Mouse (Mus musculus) cortical plate, adult 2 months (tissue): Measurements from ENCODE around the gene Spdye4c. TPM values are rescaled to one million over a fixed set of nuclear protein-coding genes. Genes with fewer than 3 reads are reported as not detected.

Experiments
- H3K27ac ChIP-seq: fragments of 200-500 bp; 2 replicates; pipeline ENCODE4 v1.5.1; 2012; ENCODE audit warnings: low read length, control low read depth, inconsistent platforms; ENCODE audit not compliant: insufficient read depth
- H3K4me1 ChIP-seq: fragments of 200-500 bp; 2 replicates; pipeline ENCODE4 v1.6.1; 2011; ENCODE audit warnings: low read length; ENCODE audit not compliant: control insufficient read depth, insufficient read depth
- H3K4me3 ChIP-seq: fragments of 200-500 bp; 2 replicates; pipeline ENCODE4 v1.5.1; 2011; ENCODE audit warnings: mild to moderate bottlenecking, low read length, control low read depth; ENCODE audit not compliant: insufficient read depth
- CTCF ChIP-seq: fragments of 200-500 bp; IDR thresholded peaks from 2 replicates; pipeline ENCODE4 v1.5.1; 2011; ENCODE audit warnings: mild to moderate bottlenecking, control low read depth, low read length; ENCODE audit not compliant: insufficient read depth; ENCODE audit errors: extremely low read depth
- POLR2A ChIP-seq: fragments of 200-500 bp; IDR thresholded peaks from 2 replicates; pipeline ENCODE4 v1.6.1; 2011; ENCODE audit warnings: mild to moderate bottlenecking, low read length, control low read depth; ENCODE audit not compliant: insufficient read depth; ENCODE audit errors: extremely low read depth
- polyA plus RNA-seq: library from polyadenylated mRNA; depleted of rRNA; stranded (reverse); fragments of >200 nt; gene quantifications from 2 replicates; pipeline ENCODE4 v1.2.3, GENCODE M21; 2012

The Spdye4c gene
- polyA plus RNA-seq, 1 experiment: not detected

DNA sequence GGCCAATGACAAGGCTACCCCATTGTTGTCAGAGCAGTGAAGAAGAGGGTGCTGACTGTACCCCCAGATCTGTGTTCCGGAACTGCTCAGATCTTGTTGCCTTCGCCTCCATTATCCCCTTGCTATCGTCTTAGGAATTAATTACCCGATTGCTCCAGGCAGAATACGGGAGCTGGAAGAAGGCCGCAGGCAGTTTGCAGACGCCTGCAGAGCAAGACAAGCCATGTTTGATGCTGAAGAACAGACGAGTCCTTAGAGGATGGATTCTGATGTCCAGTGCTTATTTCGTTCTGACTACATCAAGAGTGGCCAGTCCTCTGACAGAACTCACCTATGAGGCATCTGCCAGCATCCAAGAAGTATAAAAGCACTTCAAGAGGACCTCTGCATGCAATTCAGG lies 35.9 kb upstream of the Spdye4c start:
- no peaks in the 10 kb centered on the region for H3K4me1 ChIP-seq
- no peak overlapping the region for H3K27ac ChIP-seq
- H3K4me3 ChIP-seq: no peak overlapping the region
- TF ChIP-seq CTCF: no peak
- no peak for TF ChIP-seq POLR2A

DNA sequence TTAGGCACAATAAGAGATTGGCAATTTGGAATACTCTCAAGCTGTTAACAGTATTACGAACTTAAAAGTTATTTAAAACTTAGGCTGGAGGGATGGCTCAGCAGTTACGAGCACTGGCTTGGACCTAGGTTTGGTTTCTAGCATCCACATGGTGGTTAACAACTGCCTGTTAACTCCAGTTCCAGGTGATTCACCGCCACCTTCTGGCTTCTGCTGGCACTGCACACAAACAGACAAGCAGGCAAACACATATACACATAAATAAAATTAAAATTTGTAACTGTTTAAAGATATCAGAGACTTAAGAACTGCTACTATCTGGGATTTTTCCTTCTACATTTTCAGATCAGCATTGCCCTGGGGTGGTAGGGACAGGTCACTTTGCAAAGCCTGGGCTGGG lies 26.8 kb upstream of the Spdye4c start:
- Histone ChIP-seq H3K4me3 (no peak overlapping the region), H3K27ac (no peak overlapping the region), H3K4me1 (no peaks in the 10 kb centered on the region)
- TF ChIP-seq POLR2A: no peak

DNA sequence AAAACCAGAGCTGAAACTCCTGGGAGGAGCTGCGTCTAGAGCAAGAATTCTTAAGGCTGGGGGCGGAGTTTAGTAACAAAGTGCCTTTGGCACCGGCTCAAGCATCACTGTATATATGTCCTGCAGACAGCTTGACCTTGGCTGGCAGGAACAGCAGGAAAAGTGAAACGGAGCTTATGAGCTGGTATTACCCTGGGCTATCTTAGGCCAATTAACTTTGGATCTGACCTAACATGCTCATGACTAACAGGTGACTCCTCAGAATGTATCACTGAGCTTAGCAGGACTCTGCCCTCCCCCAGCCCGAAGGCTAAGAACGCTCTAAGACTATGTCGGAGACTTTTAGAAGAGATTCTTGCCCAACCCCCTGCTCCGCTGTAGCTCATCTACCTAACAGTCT lies 25.1 kb upstream of the Spdye4c start:
- TF ChIP-seq CTCF (no peak), POLR2A (no peak)
- H3K4me3 ChIP-seq: no peak overlapping the region
- H3K4me1 ChIP-seq: no peaks in the 10 kb centered on the region
- no peak overlapping the region for H3K27ac ChIP-seq

DNA sequence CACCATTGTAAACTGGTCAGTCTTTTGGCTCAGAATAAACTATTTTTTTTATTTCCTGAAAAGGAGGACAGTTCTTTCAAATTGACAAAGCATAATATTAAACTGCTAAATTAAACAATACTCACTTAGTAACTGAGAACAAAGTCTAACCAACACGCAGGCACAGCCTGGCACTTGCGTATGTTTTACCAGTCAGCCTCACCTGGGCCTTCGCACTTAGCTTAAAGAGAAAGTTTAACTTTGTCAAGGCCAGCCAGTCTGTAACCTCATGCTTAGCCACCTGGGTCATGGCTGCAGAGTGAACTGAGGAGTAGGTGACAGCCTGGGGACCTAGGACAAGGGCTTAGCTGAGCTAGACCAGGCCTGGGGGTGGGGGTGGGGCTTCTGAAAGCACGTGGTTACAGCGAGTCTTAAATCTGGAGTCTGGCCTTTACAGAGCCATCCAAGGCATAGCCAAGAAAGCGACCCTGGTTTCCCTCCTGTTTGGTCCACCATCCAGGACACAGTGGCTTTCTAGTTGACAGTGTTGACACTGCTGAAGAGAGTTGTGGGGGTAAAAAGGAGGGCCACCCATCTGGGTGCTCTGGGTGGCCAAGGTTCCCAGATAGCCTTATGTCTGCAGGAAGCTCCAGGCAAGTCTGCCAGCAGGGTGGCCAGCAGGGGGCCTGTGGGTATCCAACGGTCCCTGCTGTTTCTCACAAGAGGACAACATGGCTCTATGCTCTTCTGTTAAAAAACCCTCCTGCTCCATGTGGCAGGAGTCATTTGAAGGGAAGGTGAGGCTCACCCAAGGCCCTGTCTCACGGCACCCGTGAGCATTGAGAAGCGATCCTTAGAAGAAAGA lies 24.5 kb upstream of the Spdye4c start:
- H3K4me1 ChIP-seq: no peaks in the 10 kb centered on the region
- TF ChIP-seq CTCF (no peak), POLR2A (no peak)
- H3K4me3 ChIP-seq: no peak overlapping the region
- no peak overlapping the region for H3K27ac ChIP-seq

DNA sequence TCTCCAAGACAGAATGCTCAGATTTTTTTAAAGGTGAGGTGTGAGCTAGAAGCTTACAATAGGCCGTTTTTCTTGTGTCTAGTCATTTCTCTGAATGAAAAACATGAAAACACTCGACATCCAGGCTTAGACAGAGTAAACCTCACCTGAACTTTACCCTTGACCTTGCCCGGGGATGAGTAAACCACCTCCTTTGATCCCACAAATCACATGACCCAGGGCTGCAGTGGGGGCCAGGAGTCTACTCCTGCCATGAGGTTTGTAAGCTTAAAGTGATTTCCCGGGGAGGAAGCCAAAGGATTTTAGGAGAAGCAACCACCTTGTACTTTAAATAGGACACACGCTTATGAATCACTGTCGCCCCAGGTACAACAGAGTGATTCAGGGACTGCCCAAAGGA lies 23.0 kb upstream of the Spdye4c start:
- TF ChIP-seq POLR2A (no peak), CTCF (no peak)
- H3K27ac ChIP-seq: no peak overlapping the region
- H3K4me3 ChIP-seq: no peak overlapping the region
- no peaks in the 10 kb centered on the region for H3K4me1 ChIP-seq

DNA sequence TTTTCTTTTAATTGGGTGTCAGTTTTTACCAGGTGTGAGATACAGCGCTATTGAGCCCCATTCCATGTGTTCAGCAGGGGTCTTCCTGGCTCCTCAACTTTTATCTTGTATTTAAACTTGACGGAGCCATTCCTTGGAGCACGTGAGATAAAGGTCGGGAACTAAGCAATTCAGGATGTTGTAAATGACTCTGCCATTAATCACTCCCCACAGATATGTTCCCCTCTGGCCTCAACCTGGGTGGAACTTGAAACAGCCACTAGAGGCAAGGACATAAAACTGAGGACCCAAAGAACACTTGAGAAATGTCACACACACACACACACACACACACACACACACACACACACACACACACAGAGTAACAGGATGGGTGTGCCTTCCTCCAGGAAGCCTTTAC lies 22.5 kb upstream of the Spdye4c start:
- Histone ChIP-seq H3K27ac (no peak overlapping the region), H3K4me1 (no peaks in the 10 kb centered on the region), H3K4me3 (no peak overlapping the region)
- TF ChIP-seq POLR2A: no peak
- no peak for TF ChIP-seq CTCF

DNA sequence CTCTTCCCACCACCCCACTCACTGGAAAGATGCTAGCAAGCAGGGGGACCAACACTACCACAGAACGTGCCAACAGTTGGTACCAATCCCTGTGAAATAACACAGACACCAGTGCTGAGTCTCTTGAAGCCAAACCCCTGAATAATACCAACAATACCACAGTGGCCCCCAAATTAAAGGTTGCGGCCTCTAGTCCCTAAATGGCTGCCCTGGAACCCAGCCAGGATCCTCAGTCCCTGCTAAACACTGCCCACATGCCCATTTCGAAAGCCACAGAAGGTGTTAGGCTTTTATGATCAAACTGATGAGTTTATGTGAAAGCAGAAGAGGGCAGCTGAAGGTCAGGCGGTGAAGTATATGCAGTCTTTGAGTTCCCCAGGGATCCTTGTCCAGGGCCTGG lies 20.0 kb upstream of the Spdye4c start:
- Histone ChIP-seq H3K4me3 (no peak overlapping the region), H3K27ac (no peak overlapping the region), H3K4me1 (no peaks in the 10 kb centered on the region)
- no peak for TF ChIP-seq CTCF
- TF ChIP-seq POLR2A: no peak

DNA sequence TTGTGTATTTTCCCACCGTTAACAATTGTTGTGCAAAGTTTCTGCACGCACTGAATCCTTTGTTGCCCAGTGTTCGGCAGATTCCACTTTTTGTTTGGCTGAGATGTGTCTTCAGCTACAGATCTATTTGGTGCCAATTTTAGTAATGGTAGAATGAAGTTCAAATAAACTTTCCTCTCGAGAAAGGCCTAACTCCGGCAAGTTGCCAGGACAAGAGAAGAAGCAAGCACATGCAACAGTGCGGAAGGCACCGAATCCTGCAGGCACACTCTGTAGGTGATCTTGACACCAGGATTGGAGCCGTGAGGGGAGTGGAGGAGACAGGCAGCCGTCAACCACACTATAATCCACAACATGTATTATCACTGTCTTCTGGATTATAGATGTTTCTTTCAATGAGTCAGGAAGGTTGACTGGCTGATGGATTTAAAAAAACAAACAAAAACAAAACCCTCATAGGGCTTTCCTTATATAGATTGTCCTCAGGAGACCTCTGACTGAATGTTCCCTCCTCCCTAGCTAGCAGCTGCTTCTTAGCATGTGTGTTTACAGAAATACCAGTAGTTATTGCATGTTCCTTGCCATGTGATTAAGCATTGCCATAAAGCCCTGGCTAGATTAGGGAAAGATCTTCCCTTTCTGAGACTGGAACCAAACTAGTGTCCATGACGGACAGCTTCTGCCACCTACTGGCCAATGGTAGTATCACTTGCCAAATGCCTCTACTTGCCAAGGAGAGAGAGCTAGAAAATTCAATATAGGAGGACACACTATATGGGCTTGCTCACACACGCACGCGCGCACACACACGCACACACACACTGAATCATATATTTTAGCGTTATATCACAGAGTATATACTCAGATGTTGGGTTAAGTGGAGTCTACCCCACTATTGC lies 18.0 kb upstream of the Spdye4c start:
- TF ChIP-seq POLR2A (no peak), CTCF (peak; percentile 98)
- Histone ChIP-seq H3K4me1 (no peaks in the 10 kb centered on the region), H3K4me3 (no peak overlapping the region), H3K27ac (no peak overlapping the region)

DNA sequence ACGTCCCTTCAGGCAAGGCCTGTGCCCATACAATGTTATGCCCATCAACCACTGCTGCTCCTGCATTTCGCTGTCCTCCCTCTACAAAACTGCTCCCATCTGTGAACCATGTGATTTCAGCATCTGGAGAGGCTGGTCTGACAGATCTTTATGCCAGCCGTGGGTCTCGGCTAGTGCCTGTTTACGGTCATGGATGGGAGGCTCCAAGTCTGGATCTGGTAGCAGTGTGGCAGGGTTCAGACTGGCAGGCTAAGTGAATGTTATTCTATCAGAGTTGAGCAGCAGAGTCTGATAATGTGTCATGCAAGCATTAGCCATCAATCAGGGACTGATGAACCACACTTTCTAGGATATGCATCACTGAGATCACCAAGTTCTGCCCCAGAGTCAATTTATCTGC lies 8.1 kb upstream of the Spdye4c start:
- Histone ChIP-seq H3K27ac (no peak overlapping the region), H3K4me1 (no peaks in the 10 kb centered on the region), H3K4me3 (no peak overlapping the region)
- no peak for TF ChIP-seq POLR2A

DNA sequence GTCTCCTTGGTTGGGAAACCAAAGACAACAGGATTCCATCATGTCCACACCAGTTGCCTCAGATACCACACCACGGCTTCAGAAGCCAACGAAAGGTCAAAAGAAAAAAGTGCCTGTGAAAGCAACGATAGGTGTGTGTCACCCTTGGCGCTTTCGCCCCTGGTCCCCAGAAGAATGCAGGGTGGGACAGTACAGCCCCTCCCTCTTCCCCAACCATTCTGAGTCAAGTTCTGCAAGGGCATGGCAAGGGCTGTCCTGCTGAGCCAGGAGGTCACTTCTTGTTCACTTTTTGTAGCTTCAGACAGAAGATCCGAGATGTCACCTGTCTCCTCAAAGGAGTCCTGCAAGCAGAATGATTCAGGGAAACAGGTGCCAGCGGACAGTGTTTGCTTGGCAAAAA lies 1.3 kb downstream of the Spdye4c start:
- no peak for TF ChIP-seq POLR2A
- no peak for TF ChIP-seq CTCF
- H3K4me3 ChIP-seq: no peak overlapping the region
- no peaks in the 10 kb centered on the region for H3K4me1 ChIP-seq
- no peak overlapping the region for H3K27ac ChIP-seq
